Mouse (Mus musculus) G1E (cell line): ENCODE data around the gene Sugct.

Source experiments
- CTCF ChIP-seq: IDR thresholded peaks from 2 replicates; pipeline ENCODE4 v1.5.1; 2012; ENCODE audit warnings: low read depth, low read length, inconsistent platforms, mixed read lengths
- GATA1 ChIP-seq: IDR thresholded peaks from 2 replicates; pipeline ENCODE4 v1.6.1; 2012; ENCODE audit warnings: borderline replicate concordance, low read length, inconsistent platforms, mixed read lengths
- POLR2AphosphoS5 ChIP-seq: IDR thresholded peaks from 2 replicates; pipeline ENCODE4 v1.6.1; 2012; ENCODE audit warnings: low read depth, low read length, inconsistent platforms; ENCODE audit not compliant: insufficient replicate concordance

DNA sequence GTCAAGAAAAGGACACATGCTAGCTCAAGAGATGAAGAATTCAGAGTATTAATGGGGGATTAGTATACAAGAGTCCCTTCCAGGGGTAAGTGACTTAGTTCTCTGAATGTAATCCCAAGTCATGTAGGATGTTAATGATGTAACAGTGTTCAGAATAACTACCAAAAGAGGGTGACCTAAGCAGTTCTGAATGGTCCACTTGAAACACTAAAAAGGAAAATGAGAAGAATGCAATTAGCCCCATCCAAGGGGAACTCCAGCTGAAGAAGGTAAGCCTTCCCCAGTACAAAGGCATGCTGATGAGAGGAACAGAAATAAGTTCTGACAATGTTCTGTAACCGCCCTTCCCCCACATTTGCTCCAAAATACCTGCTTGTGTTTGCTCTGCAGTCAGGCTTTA is 760.3 kb downstream of the Sugct start:
- no peak for TF ChIP-seq GATA1
- TF ChIP-seq CTCF: no peak
- TF ChIP-seq POLR2AphosphoS5: no peak
